Mouse (Mus musculus) midbrain, embryonic 10.5 days (tissue): Measurements from ENCODE around the gene Kcnk18. TPM values are rescaled to one million over a fixed set of nuclear protein-coding genes. Genes with fewer than 3 reads are reported as not detected.
A peak's percentile ranks its signal among the peaks of the same experiment; 100 is the strongest.

Experiments used
- DNase-seq: peaks from one replicate; pipeline ENCODE4 v3.0.0-alpha.2; 2017; ENCODE audit warnings: low spot score
- H3K27ac ChIP-seq: fragments of 300-500 bp; sonication (generic); replicated peaks from 2 replicates; pipeline ENCODE4 v1.5.1; 2016; ENCODE audit warnings: mild to moderate bottlenecking
- H3K27me3 ChIP-seq: fragments of 300-500 bp; sonication (generic); 2 replicates; pipeline ENCODE4 v1.6.1; 2016; ENCODE audit warnings: low read depth, mild to moderate bottlenecking; ENCODE audit not compliant: poor library complexity, severe bottlenecking
- H3K36me3 ChIP-seq: fragments of 300-500 bp; sonication (generic); 2 replicates; pipeline ENCODE4 v1.6.1; 2016; ENCODE audit warnings: mild to moderate bottlenecking, moderate library complexity
- H3K4me1 ChIP-seq: fragments of 300-500 bp; sonication (generic); 2 replicates; pipeline ENCODE4 v1.6.1; 2016
- H3K4me3 ChIP-seq: fragments of 300-500 bp; sonication (generic); 2 replicates; pipeline ENCODE4 v1.5.1; 2016; ENCODE audit warnings: mild to moderate bottlenecking, moderate library complexity
- H3K9me3 ChIP-seq: fragments of 300-500 bp; sonication (generic); replicated peaks from 2 replicates; pipeline ENCODE4 v1.6.1; 2016; ENCODE audit warnings: mild to moderate bottlenecking
- WGBS: fragments of 180-500 bp; shearing (Covaris S2); methylation state at CpG from one replicate; pipeline ENCODE4 v1.1.7; 2016; 5-methylcytosine and 5-hydroxymethylcytosine counted together
- polyA plus RNA-seq: library from polyadenylated mRNA; unstranded; fragments of >200 nt; fragmentation: Nextera tagmentation; extraction: Ambion mirVana; gene quantifications from 2 replicates; pipeline ENCODE4 v1.2.1, GENCODE M21; 2016

Gene Kcnk18
- polyA plus RNA-seq, 1 experiment from 2014 or later = not detected

DNA sequence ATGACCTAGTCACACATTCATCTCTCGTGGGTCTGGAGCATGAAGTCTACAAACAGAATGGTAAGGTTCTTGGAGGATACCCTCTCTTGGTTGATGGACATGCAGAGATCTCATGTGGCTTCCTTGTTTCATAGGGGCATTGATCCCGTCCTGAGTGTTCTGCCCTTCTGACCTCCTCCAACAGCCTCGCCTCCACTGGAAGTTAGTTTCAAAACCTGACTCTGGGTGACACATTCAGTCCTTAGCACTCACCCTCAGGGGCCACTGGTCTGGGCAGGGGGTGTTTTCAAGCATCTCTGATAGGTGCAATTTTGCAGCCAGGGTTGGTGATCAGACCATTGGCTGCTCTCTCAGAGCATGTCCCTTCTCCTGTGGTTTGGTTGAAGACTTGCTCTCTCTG lies 19.6 kb downstream of the Kcnk18 start:
- no peaks in the 10 kb centered on the region for H3K9me3 ChIP-seq
- no peaks in the 10 kb centered on the region for H3K36me3 ChIP-seq
- no peak overlapping the region for H3K4me3 ChIP-seq
- DNase-seq = no peak
- peaks cover 17% of the 10 kb centered on the region for H3K27me3 ChIP-seq
- 0 out of 2 replicates have a peak overlapping the region, but pooled peaks have one; percentile 1 for H3K27ac ChIP-seq
- H3K4me1 ChIP-seq = peaks cover 21% of the 10 kb centered on the region
- 74% methylated on average over 3 of the region's 3 CpGs for WGBS

- H3K27me3 ChIP-seq = peaks cover 17% of the 10 kb centered on the region
- H3K36me3 ChIP-seq = no peaks in the 10 kb centered on the region
- H3K27ac ChIP-seq = no peak overlapping the region
- peaks cover 21% of the 10 kb centered on the region for H3K4me1 ChIP-seq
- H3K9me3 ChIP-seq = no peaks in the 10 kb centered on the region
- 27% methylated on average over 17 of the region's 17 CpGs for WGBS
- DNase-seq = peak; percentile 85
- no peak overlapping the region for H3K4me3 ChIP-seq
Measured at GRCm38 (mm10) chr19:59239124-59239817, 20.3 kb downstream of the Kcnk18 start.

GRCm38 (mm10) chr19:59241987-59242386 lies 23.0 kb downstream of the Kcnk18 start:
- Histone ChIP-seq H3K27ac (no peak overlapping the region), H3K27me3 (peaks cover 17% of the 10 kb centered on the region), H3K4me1 (0 out of 2 replicates have a peak, but pooled peaks cover 9% of the 10 kb centered on the region), H3K36me3 (no peaks in the 10 kb centered on the region), H3K4me3 (no peak overlapping the region), H3K9me3 (no peaks in the 10 kb centered on the region)
- DNase-seq = no peak
- 91% methylated on average over 4 of the region's 4 CpGs for WGBS

DNA sequence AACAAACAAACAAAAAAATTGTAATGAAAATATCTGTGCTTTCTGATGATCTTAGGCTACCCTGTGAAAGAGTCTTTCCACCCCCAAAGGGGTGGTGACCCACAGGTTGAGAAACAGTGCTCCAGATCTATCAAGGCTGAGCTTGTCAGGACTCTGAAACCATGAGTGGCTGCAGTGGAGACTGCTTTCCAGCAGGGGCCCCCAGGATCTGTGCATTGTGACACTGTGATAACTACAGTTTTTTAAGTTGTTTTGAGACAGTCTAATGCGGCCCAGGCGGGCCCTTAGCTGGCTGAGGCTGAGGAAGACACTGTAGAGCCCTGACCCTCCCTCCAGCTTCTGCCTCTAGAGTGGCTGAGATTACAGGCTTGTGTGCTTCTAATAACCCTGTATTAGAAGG lies 24.0 kb downstream of the Kcnk18 start:
- Histone ChIP-seq H3K9me3 (no peaks in the 10 kb centered on the region), H3K36me3 (no peaks in the 10 kb centered on the region), H3K27me3 (peaks cover 11% of the 10 kb centered on the region), H3K27ac (no peak overlapping the region), H3K4me1 (0 out of 2 replicates have a peak, but pooled peaks cover 9% of the 10 kb centered on the region), H3K4me3 (no peak overlapping the region)
- 80% methylated on average over 2 of the region's 2 CpGs for WGBS
- DNase-seq = no peak

GRCm38 (mm10) chr19:59248144-59248543 lies 29.1 kb downstream of the Kcnk18 start:
- WGBS = 83% methylated on average over 4 of the region's 4 CpGs
- H3K27ac ChIP-seq = no peak overlapping the region
- no peak overlapping the region for H3K4me3 ChIP-seq
- no peak for DNase-seq
- H3K4me1 ChIP-seq = 0 out of 2 replicates have a peak, but pooled peaks cover 2% of the 10 kb centered on the region
- no peaks in the 10 kb centered on the region for H3K36me3 ChIP-seq
- no peaks in the 10 kb centered on the region for H3K9me3 ChIP-seq
- H3K27me3 ChIP-seq = no peaks in the 10 kb centered on the region

- Histone ChIP-seq H3K36me3 (no peaks in the 10 kb centered on the region), H3K4me3 (no peak overlapping the region)
- 79% methylated on average over 11 of the region's 11 CpGs for WGBS
Measured at GRCm38 (mm10) chr19:59248553-59249286, 29.7 kb downstream of the Kcnk18 start.

DNA sequence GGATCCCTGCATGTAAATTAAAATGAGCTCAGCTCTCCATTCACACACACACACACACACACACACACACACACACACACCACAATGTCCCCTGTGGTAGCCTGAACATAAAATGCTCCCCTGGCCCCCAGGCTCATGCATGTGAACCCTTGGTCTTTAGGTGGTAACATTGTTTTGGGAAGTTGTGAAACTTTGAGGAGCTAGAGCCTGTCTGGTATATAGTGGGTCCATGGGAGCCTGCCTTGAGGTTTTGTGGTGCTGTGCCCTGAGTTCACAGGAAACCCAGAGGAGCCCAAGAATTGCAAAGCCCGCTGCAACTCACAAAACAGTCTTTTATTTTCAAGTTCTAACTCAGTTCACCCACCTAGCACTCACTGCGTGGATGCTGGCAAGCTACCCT lies 33.6 kb downstream of the Kcnk18 start:
- no peaks in the 10 kb centered on the region for H3K36me3 ChIP-seq
- no peaks in the 10 kb centered on the region; the same call in 1 of the 2 replicates for H3K9me3 ChIP-seq
- H3K27ac ChIP-seq = no peak overlapping the region
- no peaks in the 10 kb centered on the region for H3K27me3 ChIP-seq
- H3K4me3 ChIP-seq = no peak overlapping the region
- DNase-seq = no peak
- WGBS = 69% methylated on average over 2 of the region's 2 CpGs
- 0 out of 2 replicates have a peak, but pooled peaks cover 2% of the 10 kb centered on the region for H3K4me1 ChIP-seq

More at GRCm38 (mm10) chr19:59248553-59249286, 29.7 kb downstream of the Kcnk18 start:
- Histone ChIP-seq H3K27ac (no peak overlapping the region), H3K27me3 (no peaks in the 10 kb centered on the region), H3K9me3 (no peaks in the 10 kb centered on the region), H3K4me1 (0 out of 2 replicates have a peak, but pooled peaks cover 2% of the 10 kb centered on the region)
- no peak for DNase-seq

- no peak overlapping the region for H3K4me3 ChIP-seq
- WGBS = 42% methylated on average over 5 of the region's 5 CpGs
- peaks cover 59% of the 10 kb centered on the region for H3K27me3 ChIP-seq
- H3K9me3 ChIP-seq = no peaks in the 10 kb centered on the region; the same call in 1 of the 2 replicates
- DNase-seq = no peak
- H3K36me3 ChIP-seq = no peaks in the 10 kb centered on the region
- peaks cover 27% of the 10 kb centered on the region for H3K4me1 ChIP-seq
- no peak overlapping the region for H3K27ac ChIP-seq
Measured at GRCm38 (mm10) chr19:59259633-59260032, 40.6 kb downstream of the Kcnk18 start.

DNA sequence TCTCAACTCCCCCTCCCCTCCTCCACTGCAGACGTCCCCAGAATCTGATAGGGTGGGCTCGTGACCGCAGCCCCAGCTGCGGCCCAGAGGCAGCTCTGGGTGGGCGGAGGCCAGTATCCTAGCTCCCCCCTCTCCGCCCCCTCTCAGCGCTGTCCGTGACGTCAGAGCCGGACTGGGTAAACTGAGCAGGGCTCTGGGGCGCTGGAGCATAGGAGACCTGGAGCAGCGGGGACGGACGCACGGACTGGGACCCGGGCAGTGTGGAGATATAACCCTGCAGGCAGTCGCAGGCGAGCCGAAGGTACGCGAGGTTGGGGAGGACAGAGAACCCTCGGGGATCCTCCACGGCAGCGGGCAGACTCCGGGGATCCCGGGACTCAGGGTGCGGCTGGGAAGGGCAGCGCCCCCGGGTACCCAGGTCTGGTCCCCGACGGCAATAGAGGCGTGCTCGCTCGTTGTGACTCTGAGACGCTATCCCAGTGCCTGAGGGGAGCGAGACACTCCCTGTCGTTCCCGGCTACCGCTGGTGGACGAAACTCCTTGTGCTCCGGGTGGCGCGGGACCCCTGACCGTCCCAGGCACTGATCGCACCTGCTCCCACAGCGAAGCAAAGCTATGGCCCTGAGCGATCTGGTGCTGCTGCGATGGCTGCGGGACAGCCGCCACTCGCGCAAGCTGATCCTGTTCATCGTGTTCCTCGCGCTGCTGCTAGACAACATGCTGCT lies 41.9 kb downstream of the Kcnk18 start, which contains the start of gene Slc18a2:
Gene Slc18a2, plus strand, starts transcription at position 179 of the 725 bp plus-strand sequence.
- Histone ChIP-seq H3K27ac (peak within 1 kb of the TSS; percentile 72), H3K27me3 (peaks cover 71% of the 10 kb centered on the region), H3K4me3 (peak within 1 kb of the TSS; percentile 61), H3K36me3 (no peaks in the 10 kb centered on the region), H3K4me1 (peaks cover 38% of the 10 kb centered on the region), H3K9me3 (no peaks in the 10 kb centered on the region; the same call in 1 of the 2 replicates)
- WGBS = 1% methylated on average over 55 of the region's 55 CpGs
- peak; percentile 62 for DNase-seq

DNA sequence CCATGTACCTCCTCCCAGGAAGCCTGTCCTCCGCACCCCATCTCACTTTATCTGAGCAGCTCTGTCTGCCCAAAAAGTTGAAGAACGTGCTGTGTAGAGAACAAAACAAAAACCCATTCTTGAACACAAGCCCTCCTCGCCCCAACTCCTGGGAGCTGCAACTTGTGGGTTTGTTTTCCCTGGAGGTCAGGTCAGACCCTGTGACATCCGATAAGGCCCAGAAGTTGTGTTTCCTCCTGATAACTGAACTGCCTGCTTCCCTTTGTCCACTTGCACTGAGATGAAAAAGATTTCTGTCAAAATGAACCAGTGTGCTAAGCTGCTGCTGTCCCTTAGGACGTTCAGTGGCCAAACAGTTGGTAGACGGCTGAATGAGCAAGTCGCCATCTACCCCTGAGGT lies 42.6 kb downstream of the Kcnk18 start:
- H3K27me3 ChIP-seq = peaks cover 78% of the 10 kb centered on the region
- WGBS = 44% methylated on average over 7 of the region's 7 CpGs
- no peaks in the 10 kb centered on the region for H3K36me3 ChIP-seq
- H3K27ac ChIP-seq = 0 out of 2 replicates have a peak overlapping the region, but pooled peaks have one; percentile 72
- no peak for DNase-seq
- H3K4me1 ChIP-seq = peaks cover 44% of the 10 kb centered on the region
- peak overlapping the region; percentile 61 for H3K4me3 ChIP-seq
- no peaks in the 10 kb centered on the region; the same call in 1 of the 2 replicates for H3K9me3 ChIP-seq

- H3K4me3 ChIP-seq = no peak overlapping the region
- peaks cover 82% of the 10 kb centered on the region for H3K27me3 ChIP-seq
- no peak overlapping the region for H3K27ac ChIP-seq
- H3K36me3 ChIP-seq = no peaks in the 10 kb centered on the region
- no peak for DNase-seq
- H3K4me1 ChIP-seq = peaks cover 59% of the 10 kb centered on the region
- H3K9me3 ChIP-seq = no peaks in the 10 kb centered on the region
- WGBS = 90% methylated on average over 9 of the region's 9 CpGs
Measured at GRCm38 (mm10) chr19:59263171-59263570, 44.2 kb downstream of the Kcnk18 start.

- H3K27ac ChIP-seq = peak overlapping the region; percentile 42; the same call in 1 of the 2 replicates
- DNase-seq = no peak
Measured at GRCm38 (mm10) chr19:59264838-59265532, 46.0 kb downstream of the Kcnk18 start.

More at GRCm38 (mm10) chr19:59264838-59265532, 46.0 kb downstream of the Kcnk18 start:
- Histone ChIP-seq H3K27me3 (peaks cover 86% of the 10 kb centered on the region), H3K4me1 (peaks cover 56% of the 10 kb centered on the region), H3K36me3 (no peaks in the 10 kb centered on the region), H3K9me3 (no peaks in the 10 kb centered on the region), H3K4me3 (no peak overlapping the region)
- WGBS = 62% methylated on average over 9 of the region's 9 CpGs
